Mouse (Mus musculus) hindbrain, postnatal 0 days (tissue): ENCODE results near the gene Hlf. TPM values are rescaled to one million over a fixed set of nuclear protein-coding genes. Genes with fewer than 3 reads are reported as not detected.

Source experiments
- ATAC-seq: fragments of 200-750 bp; cut with Nextera tagmentation; 2 replicates; pipeline ENCODE4 v1.8.0; 2017; ENCODE audit warnings: mild to moderate bottlenecking, moderate TSS enrichment, moderate library complexity
- DNase-seq: peaks from one replicate; pipeline ENCODE4 v3.0.0-alpha.2; 2015; ENCODE audit warnings: low spot score
- H3K27ac ChIP-seq: fragments of 300-500 bp; sonication (generic); 2 replicates; pipeline ENCODE4 v1.5.1; 2014; ENCODE audit warnings: mild to moderate bottlenecking
- H3K27me3 ChIP-seq: fragments of 300-500 bp; sonication (generic); 2 replicates; pipeline ENCODE4 v1.6.1; 2014; ENCODE audit warnings: low read length, mixed read lengths; ENCODE audit not compliant: insufficient read depth
- H3K36me3 ChIP-seq: fragments of 300-500 bp; sonication (generic); 2 replicates; pipeline ENCODE4 v1.6.1; 2014; ENCODE audit warnings: low read length, mixed read lengths; ENCODE audit not compliant: insufficient read depth
- H3K4me1 ChIP-seq: fragments of 300-500 bp; sonication (generic); 2 replicates; pipeline ENCODE4 v1.6.1; 2014; ENCODE audit warnings: antibody characterized with exemption, low read length, mixed read lengths; ENCODE audit not compliant: insufficient read depth
- H3K4me2 ChIP-seq: fragments of 300-500 bp; sonication (generic); 2 replicates; pipeline ENCODE4 v1.6.1; 2014; ENCODE audit warnings: low read depth, mild to moderate bottlenecking, low read length, moderate library complexity, mixed read lengths
- H3K4me3 ChIP-seq: fragments of 300-500 bp; sonication (generic); 2 replicates; pipeline ENCODE4 v1.5.1; 2014; ENCODE audit warnings: low read length
- H3K9ac ChIP-seq: fragments of 300-500 bp; sonication (generic); replicated peaks from 2 replicates; pipeline ENCODE4 v1.6.1; 2014; ENCODE audit warnings: mild to moderate bottlenecking, low read length, moderate library complexity, mixed read lengths
- H3K9me3 ChIP-seq: fragments of 300-500 bp; sonication (generic); 2 replicates; pipeline ENCODE4 v1.6.1; 2016; ENCODE audit warnings: low read length, mixed read lengths
- CTCF ChIP-seq: IDR thresholded peaks from 2 replicates; pipeline ENCODE4 v1.5.1; 2016; ENCODE audit warnings: antibody characterized with exemption, control low read depth, low read depth
- WGBS: fragments of 180-500 bp; shearing (Covaris S2); extraction: QIAGEN DNeasy Blood & Tissue Kit; methylation state at CpG from one replicate; pipeline ENCODE4 v1.1.7; 2014; 5-methylcytosine and 5-hydroxymethylcytosine counted together
- polyA plus RNA-seq: library from polyadenylated mRNA; unstranded; fragments of >200 nt; fragmentation: Nextera tagmentation; extraction: Ambion mirVana; gene quantifications from 2 replicates; pipeline ENCODE4 v1.2.1, GENCODE M21; 2015
- total RNA-seq: library from RNA; depleted of rRNA; stranded (reverse); fragments of >200 nt; gene quantifications from 2 replicates; pipeline ENCODE4 v1.2.3, GENCODE M21; 2014; rRNA removed

Hlf gene
- total and polyA plus RNA-seq, 2 experiments from 2014 or later: 10.2 to 10.4 TPM

GRCm38 (mm10) chr11:90306067-90306466 lies 84.6 kb downstream of the Hlf start:
- Histone ChIP-seq H3K4me1 (no peaks in the 10 kb centered on the region), H3K36me3 (no peaks in the 10 kb centered on the region), H3K4me3 (no peak overlapping the region), H3K4me2 (no peak overlapping the region), H3K27me3 (no peaks in the 10 kb centered on the region), H3K9me3 (no peaks in the 10 kb centered on the region), H3K9ac (no peak overlapping the region), H3K27ac (no peak overlapping the region)
- no peak for ATAC-seq
- no peak for TF ChIP-seq CTCF
- WGBS: 89% methylated on average over 5 of the region's 5 CpGs
- DNase-seq: no peak

DNA sequence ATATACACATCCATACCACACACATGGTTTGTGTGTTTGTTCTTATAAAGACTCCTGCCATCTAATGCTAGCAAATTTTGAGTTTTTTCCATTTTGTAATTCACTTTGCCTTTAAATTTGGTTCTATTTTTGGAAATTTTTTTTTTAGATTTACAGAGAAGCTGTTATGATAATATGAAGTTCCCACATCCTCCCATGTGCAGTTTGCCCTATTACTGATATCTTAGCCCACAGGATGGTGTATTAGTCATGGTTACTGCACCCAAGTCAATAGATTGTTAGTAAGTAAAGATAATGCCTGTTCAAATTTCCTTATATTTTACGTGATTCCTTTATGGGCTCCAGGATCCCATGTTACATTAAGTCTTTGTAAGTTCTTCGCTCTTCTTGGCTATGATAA lies 96.1 kb downstream of the Hlf start:
- H3K4me2 ChIP-seq: no peak overlapping the region
- WGBS: 93% methylated on average over 2 of the region's 2 CpGs
- no peaks in the 10 kb centered on the region for H3K9me3 ChIP-seq
- H3K9ac ChIP-seq: no peak overlapping the region
- ATAC-seq: no peak
- H3K27me3 ChIP-seq: no peaks in the 10 kb centered on the region
- no peaks in the 10 kb centered on the region for H3K4me1 ChIP-seq
- no peak overlapping the region for H3K4me3 ChIP-seq
- no peak for DNase-seq
- H3K27ac ChIP-seq: no peak overlapping the region
- no peak for TF ChIP-seq CTCF
- H3K36me3 ChIP-seq: no peaks in the 10 kb centered on the region

GRCm38 (mm10) chr11:90292766-90293165 lies 97.9 kb downstream of the Hlf start:
- Histone ChIP-seq H3K27me3 (no peaks in the 10 kb centered on the region), H3K36me3 (no peaks in the 10 kb centered on the region), H3K4me2 (no peak overlapping the region), H3K27ac (no peak overlapping the region), H3K4me1 (no peaks in the 10 kb centered on the region), H3K4me3 (no peak overlapping the region), H3K9me3 (no peaks in the 10 kb centered on the region), H3K9ac (no peak overlapping the region)
- no peak for ATAC-seq
- TF ChIP-seq CTCF: no peak
- DNase-seq: no peak

DNA sequence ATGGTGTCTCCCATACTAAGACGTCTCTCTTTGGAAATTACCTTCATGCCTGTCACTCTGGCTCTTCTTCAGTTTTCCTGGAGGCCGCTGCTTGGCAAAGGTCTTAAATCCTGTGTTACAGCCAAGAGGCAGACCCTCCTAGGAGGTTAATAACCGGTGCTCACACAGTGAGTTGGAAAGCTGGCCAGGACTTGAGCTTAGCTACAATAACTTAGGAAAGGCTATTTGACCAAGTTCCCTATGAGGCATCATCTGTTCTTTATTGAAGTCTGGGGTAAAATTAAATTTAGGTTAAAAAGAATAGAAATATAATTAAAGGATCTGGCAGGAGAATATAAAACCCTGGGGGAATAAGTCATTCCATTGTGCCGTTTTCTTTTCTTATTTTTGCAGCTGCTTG lies 99.5 kb downstream of the Hlf start:
- 44% methylated on average over 4 of the region's 4 CpGs for WGBS
- TF ChIP-seq CTCF: no peak
- Histone ChIP-seq H3K4me1 (no peaks in the 10 kb centered on the region), H3K9ac (no peak overlapping the region), H3K27me3 (no peaks in the 10 kb centered on the region), H3K4me2 (no peak overlapping the region), H3K36me3 (no peaks in the 10 kb centered on the region), H3K4me3 (no peak overlapping the region), H3K27ac (no peak overlapping the region), H3K9me3 (no peaks in the 10 kb centered on the region)
- ATAC-seq (no peak), DNase-seq (peak; percentile 39)

DNA sequence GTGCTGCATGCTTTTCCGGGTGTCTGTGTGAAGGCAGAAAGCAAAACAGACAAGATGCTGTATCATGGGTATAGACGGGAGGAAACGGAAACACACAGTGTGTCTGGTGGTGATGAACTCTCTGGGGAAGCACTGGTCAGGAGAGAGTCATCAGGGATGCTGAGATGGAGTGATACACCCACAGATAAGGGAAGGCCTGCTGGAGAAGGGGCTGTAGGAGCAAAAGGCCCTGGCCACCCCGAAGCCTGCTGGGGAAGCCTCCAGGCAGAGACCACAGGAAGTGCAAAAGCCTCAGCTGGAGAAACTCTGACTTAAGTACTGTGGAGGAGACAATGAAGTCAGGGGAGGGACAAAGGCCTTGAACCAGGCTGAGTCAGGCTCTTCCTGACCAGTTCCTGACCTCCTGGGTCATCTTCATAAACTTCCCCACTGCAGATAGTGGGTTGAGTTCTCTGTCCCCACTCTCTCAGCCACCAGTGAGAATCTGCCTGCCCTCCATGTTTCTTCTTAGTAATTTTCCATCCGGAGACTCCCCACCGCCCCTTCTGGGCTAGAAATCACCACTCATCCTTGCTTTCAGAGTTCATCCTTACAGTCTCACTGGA lies 104.0 kb downstream of the Hlf start:
- Histone ChIP-seq H3K4me1 (no peaks in the 10 kb centered on the region), H3K36me3 (no peaks in the 10 kb centered on the region), H3K4me3 (no peak overlapping the region), H3K4me2 (no peak overlapping the region), H3K9ac (no peak overlapping the region), H3K9me3 (no peaks in the 10 kb centered on the region), H3K27ac (no peak overlapping the region), H3K27me3 (no peaks in the 10 kb centered on the region)
- whole genome bisulfite sequencing: 86% methylated on average over 6 of the region's 6 CpGs
- TF ChIP-seq CTCF: no peak
- no peak for ATAC-seq
- DNase-seq: no peak

Other genes with a start within 250 kb of the Hlf start
- gene Gm45716, start 203.2 kb downstream of the Hlf start, total RNA-seq: 5.6 and 13.5 TPM in 2 replicates
- gene Gm45716, start 203.2 kb downstream of the Hlf start, polyA plus RNA-seq: 22.2 and 22.9 TPM in 2 replicates
- gene Mmd, start 141.4 kb downstream of the Hlf start, total RNA-seq: 200 and 229 TPM in 2 replicates
- 97.2 and 101 TPM in 2 replicates for gene Mmd, start 141.4 kb downstream of the Hlf start, polyA plus RNA-seq
- 9.1 and 15.2 TPM in 2 replicates for gene Stxbp4, start 247.2 kb upstream of the Hlf start, total RNA-seq
- 9.9 and 11.0 TPM in 2 replicates for gene Stxbp4, start 247.2 kb upstream of the Hlf start, polyA plus RNA-seq
- 22.9 and 40.1 TPM in 2 replicates for gene Cox11, start 247.3 kb upstream of the Hlf start, total RNA-seq
- 37.1 and 40.3 TPM in 2 replicates for gene Cox11, start 247.3 kb upstream of the Hlf start, polyA plus RNA-seq